Mouse (Mus musculus) liver, embryonic 12.5 days (tissue): ENCODE results near the gene Gm9922. TPM values are rescaled to one million over a fixed set of nuclear protein-coding genes. Genes with fewer than 3 reads are reported as not detected.

ENCODE experiments used
- ATAC-seq: fragments of 200-750 bp; cut with Nextera tagmentation; 2 replicates; pipeline ENCODE4 v1.8.0; 2017; ENCODE audit warnings: moderate number of reproducible peaks, mild to moderate bottlenecking, moderate library complexity
- H3K27ac ChIP-seq: fragments of 300-500 bp; sonication (generic); 2 replicates; pipeline ENCODE4 v1.5.1; 2016; ENCODE audit warnings: mild to moderate bottlenecking
- H3K27me3 ChIP-seq: fragments of 300-500 bp; sonication (generic); replicated peaks from 2 replicates; pipeline ENCODE4 v1.6.1; 2016; ENCODE audit warnings: mild to moderate bottlenecking, moderate library complexity
- H3K36me3 ChIP-seq: fragments of 300-500 bp; sonication (generic); 2 replicates; pipeline ENCODE4 v1.6.1; 2016; ENCODE audit warnings: mild to moderate bottlenecking, moderate library complexity
- H3K4me1 ChIP-seq: fragments of 300-500 bp; sonication (generic); 2 replicates; pipeline ENCODE4 v1.6.1; 2016
- H3K4me2 ChIP-seq: fragments of 300-500 bp; sonication (generic); 2 replicates; pipeline ENCODE4 v1.6.1; 2016; ENCODE audit warnings: mild to moderate bottlenecking, moderate library complexity
- H3K4me3 ChIP-seq: fragments of 300-500 bp; sonication (generic); 2 replicates; pipeline ENCODE4 v1.5.1; 2016; ENCODE audit warnings: mild to moderate bottlenecking, moderate library complexity
- H3K9ac ChIP-seq: fragments of 300-500 bp; sonication (generic); 2 replicates; pipeline ENCODE4 v1.6.1; 2016; ENCODE audit warnings: mild to moderate bottlenecking, moderate library complexity
- H3K9me3 ChIP-seq: fragments of 300-500 bp; sonication (generic); replicated peaks from 2 replicates; pipeline ENCODE4 v1.6.1; 2016; ENCODE audit warnings: mild to moderate bottlenecking, moderate library complexity
- WGBS: fragments of 180-500 bp; shearing (Covaris S2); methylation state at CpG from one replicate; pipeline ENCODE4 v1.1.7; 2016; ENCODE audit not compliant: insufficient replicate concordance; 5-methylcytosine and 5-hydroxymethylcytosine counted together
- polyA plus RNA-seq: library from polyadenylated mRNA; unstranded; fragments of >200 nt; fragmentation: Nextera tagmentation; extraction: Ambion mirVana; gene quantifications from 2 replicates; pipeline ENCODE4 v1.2.1, GENCODE M21; 2016

Gene Gm9922
- not detected in 2 replicates for polyA plus RNA-seq

DNA sequence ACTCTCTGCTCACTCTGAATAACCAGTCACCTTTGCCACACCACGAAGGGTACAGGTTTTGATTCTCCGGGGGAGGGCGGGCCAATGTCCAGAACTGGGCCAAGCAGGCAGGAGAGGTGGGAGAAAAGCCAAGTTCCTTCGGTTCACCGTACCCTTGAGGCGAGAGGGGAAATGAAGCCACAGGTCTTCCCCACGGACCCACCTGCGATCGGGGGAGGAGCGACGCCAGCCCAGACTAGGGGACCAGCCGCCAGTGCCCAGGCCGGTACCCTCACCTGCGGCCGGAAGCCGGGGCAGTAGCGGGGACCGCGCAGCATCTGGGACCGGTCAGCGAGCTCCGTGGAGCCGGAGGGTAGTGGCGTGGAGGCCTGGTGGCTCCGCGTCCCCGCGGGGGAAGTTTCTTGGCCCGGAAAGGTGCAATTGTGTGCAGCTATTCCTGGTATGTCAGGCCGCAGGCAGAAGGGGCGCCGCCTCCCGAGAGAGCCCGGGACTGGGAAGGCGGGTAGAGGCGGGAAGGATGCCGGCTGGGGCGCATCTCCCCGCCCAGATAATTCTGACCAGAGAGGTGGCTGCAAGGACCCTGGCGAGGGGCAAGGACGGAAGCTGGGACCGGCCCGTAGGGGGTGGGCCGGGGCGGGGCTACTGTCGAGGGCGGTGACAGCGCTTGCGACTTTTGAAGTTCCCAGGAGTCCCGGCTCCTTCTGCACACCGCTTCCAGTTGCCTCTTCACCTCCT lies at the start of gene Gm9922, which contains the start of gene Lmo7:
Gene Gm9922 (minus strand): TSS at position 578 of the 735 bp plus-strand sequence.
Gene Lmo7 (plus strand): TSS at position 721 of the 735 bp plus-strand sequence.
- Histone ChIP-seq H3K9me3 (no peaks in the 10 kb centered on the region), H3K9ac (peak within 1 kb of the TSS; percentile 35; the same call in 1 of the 2 replicates), H3K4me3 (peak within 1 kb of the TSS; percentile 58), H3K27ac (no peak within 1 kb of the TSS), H3K4me1 (peaks cover 14% of the 10 kb centered on the region), H3K36me3 (no peaks in the 10 kb centered on the region), H3K4me2 (peak within 1 kb of the TSS; percentile 87), H3K27me3 (peaks cover 56% of the 10 kb centered on the region)
- ATAC-seq, result peak; percentile 74
- under 1% methylated on average over 51 of the region's 51 CpGs for WGBS

DNA sequence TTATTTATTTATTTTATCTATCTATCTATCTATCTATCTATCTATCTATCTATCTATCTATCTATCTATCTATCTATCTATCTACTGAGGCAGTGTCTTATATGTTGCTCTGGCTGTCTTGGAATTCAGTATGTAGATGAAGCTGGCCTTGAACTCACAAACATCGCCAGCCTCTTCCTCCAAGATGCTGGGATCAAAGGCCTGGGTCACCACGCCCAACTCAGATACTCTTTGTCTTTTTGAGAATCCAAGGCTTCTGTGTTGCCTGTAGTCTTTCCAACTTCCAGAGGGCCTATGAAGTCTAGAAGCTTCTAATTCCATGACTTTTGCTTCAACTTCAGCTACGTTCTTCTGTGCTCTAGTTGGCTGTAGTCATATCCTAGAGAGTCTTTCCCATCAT lies 48.8 kb upstream of the Gm9922 start:
- Histone ChIP-seq H3K9me3 (no peaks in the 10 kb centered on the region), H3K9ac (no peak overlapping the region), H3K4me3 (no peak overlapping the region), H3K27ac (no peak overlapping the region), H3K4me1 (no peaks in the 10 kb centered on the region), H3K36me3 (no peaks in the 10 kb centered on the region), H3K27me3 (no peaks in the 10 kb centered on the region), H3K4me2 (no peak overlapping the region)
- 79% methylated on average over 3 of the region's 3 CpGs for WGBS
- ATAC-seq, result no peak

DNA sequence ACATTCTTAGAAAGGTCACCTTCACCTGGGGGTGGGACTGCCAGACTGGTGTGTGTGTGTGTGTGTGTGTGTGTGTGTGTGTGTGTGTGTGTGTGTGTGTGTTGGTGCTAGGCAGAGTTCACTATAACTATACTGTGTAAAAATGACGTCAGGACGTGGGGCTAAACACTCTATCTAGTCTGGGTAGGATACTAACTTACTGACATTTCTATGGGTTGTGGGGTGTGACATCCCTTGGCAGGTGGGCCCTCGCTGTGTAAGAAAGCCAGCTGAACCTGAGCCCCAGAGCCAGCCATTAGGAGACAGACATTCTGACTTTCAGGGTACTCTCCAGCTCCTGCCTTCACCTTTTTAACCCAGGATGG lies 47.5 kb upstream of the Gm9922 start:
- Histone ChIP-seq H3K9me3 (no peaks in the 10 kb centered on the region), H3K27me3 (no peaks in the 10 kb centered on the region), H3K27ac (no peak overlapping the region), H3K4me1 (no peaks in the 10 kb centered on the region), H3K9ac (no peak overlapping the region), H3K4me2 (no peak overlapping the region), H3K36me3 (no peaks in the 10 kb centered on the region), H3K4me3 (no peak overlapping the region)
- no peak for ATAC-seq
- WGBS, result 48% methylated on average over 3 of the region's 3 CpGs

DNA sequence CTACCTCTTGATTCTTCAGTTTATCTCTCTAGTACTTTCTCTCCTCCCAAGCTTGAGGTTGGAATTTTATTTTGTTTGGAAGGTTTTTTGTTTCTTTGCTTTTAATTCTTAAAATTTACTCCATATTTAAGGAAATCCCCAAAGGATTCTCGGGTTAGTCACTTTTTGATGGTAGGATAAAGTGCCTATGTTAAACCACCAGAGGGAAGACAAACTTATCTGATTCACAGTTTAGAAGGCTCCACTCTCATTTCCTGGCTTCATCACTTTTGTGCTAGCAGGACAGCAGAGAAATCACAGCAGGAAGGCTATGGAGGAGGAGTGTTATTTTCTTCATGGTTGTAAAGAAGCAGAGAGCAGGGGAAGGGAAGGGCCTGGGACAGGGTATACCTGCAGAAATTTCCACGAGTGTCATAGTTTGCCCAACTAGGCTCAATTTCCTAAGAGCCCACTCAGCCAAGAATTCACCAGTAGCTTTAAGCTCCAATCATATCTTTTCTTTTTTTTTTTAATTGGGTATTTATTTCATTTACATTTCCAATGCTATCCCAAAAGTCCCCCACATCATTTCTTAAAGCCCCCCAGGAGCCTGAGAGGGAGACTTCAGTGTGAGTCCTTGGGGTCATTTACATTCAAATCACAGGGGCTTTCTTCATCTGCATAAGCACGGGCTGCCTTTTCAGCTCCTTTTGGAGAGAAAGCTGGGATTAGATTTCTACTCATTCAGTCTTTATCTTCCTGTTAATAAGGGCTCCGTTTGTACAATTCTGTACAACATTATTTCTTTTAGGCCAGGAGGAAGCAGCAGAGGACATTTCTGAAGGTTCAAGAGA lies 46.9 kb upstream of the Gm9922 start:
- Histone ChIP-seq H3K9ac (no peak overlapping the region), H3K4me1 (no peaks in the 10 kb centered on the region), H3K27ac (no peak overlapping the region), H3K9me3 (no peaks in the 10 kb centered on the region), H3K4me2 (no peak overlapping the region), H3K36me3 (no peaks in the 10 kb centered on the region), H3K27me3 (no peaks in the 10 kb centered on the region), H3K4me3 (no peak overlapping the region)
- 23% methylated on average over 4 of the region's 4 CpGs for WGBS
- no peak for ATAC-seq

DNA sequence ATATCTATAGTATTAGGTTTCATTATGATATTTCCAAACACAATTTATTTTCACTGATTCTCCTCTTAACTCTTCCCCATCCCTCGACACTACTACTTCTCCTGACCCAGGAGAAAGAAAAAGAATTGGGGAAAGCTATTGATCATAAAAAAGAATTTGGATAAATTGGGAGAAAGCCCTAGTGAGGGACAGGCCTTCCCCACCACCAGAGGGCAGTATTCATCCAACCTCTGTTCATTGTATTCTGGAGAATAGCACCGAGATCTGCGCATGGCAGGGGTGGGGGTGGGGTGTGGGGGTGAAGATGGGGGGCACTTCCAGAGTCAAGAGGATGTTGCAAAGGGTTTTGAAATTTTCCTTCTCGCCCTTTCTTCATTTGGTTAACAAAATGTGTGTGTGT lies 45.0 kb upstream of the Gm9922 start:
- WGBS, result 37% methylated on average over 4 of the region's 4 CpGs

DNA sequence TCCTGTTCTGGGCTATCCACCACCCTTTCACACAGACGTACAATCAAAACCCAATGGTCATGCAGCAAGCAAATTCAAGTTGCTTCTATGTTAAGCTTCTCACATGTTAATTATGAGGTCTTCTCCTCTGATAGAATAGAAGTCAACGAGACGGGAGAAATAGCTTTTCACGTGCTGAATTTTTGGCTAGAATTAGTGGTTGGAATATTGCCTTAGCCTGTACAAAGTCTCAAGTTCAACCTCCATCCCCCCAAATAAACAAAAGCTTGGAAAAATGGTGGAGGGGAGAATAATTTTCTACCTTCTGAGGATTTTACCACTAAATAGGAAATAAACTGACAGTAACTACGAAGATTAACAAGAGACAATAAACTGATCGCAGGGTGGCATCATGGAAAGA lies 42.1 kb upstream of the Gm9922 start:
- Histone ChIP-seq H3K27ac (no peak overlapping the region), H3K4me2 (no peak overlapping the region), H3K36me3 (no peaks in the 10 kb centered on the region), H3K9me3 (no peaks in the 10 kb centered on the region), H3K4me3 (no peak overlapping the region), H3K27me3 (no peaks in the 10 kb centered on the region), H3K4me1 (no peaks in the 10 kb centered on the region), H3K9ac (no peak overlapping the region)
- ATAC-seq, result no peak
- WGBS, result 71% methylated on average over 6 of the region's 6 CpGs

More for the DNA sequence above, 45.0 kb upstream of the Gm9922 start:
- no peaks in the 10 kb centered on the region for H3K36me3 ChIP-seq
- H3K4me2 ChIP-seq, result no peak overlapping the region
- no peaks in the 10 kb centered on the region for H3K9me3 ChIP-seq
- H3K27me3 ChIP-seq, result no peaks in the 10 kb centered on the region
- no peak for ATAC-seq
- no peak overlapping the region for H3K27ac ChIP-seq
- H3K4me3 ChIP-seq, result no peak overlapping the region
- no peaks in the 10 kb centered on the region for H3K4me1 ChIP-seq
- no peak overlapping the region for H3K9ac ChIP-seq

DNA sequence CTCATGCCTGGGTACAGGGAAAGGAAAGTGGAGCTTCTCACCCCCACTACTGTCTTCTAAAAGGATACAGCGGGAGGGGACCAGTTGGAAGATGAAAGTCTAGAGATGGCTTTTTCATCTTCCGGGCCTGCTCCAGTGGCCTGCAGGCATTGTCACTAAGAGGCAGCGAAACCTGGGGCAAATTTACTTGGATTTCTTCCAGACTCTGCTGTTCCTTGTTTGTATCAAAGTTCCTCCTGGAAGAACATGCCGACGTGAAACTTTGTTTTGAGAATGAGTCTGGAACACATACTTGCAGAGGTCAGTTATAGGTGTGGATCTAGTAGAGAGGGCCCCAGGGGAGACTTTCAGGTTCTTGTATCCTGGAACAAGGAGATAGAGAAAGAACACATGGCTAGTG lies 41.7 kb upstream of the Gm9922 start:
- Histone ChIP-seq H3K27me3 (no peaks in the 10 kb centered on the region), H3K9me3 (no peaks in the 10 kb centered on the region), H3K4me3 (no peak overlapping the region), H3K4me2 (no peak overlapping the region), H3K36me3 (no peaks in the 10 kb centered on the region), H3K9ac (no peak overlapping the region), H3K4me1 (no peaks in the 10 kb centered on the region), H3K27ac (no peak overlapping the region)
- no peak for ATAC-seq
- 76% methylated on average over 5 of the region's 5 CpGs for WGBS

DNA sequence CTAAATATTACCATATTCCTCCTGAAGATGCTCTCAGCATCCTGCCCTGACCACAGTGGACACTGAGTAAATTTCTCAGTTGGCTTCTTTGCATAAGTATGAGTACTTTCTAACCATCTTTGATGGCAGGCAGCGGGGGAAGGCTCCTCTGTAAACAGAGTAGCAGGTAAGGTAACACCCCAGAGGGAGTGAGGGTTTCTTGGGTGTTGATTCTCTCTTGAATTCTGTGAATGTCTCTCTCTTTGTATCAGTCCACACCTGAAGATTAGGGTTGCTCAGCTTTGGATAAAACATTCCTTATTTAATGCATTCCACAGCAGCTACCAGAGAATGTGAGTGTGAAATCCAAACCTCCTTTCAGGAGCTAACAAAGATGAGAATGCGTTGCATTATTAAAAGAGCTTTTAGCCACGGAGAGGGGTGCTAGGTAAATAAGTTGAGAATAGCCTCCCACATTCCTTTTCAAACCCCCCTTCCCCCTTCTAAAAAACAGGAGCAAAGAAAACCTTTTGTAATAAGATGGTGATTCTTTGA lies 34.2 kb upstream of the Gm9922 start:
- no peak for ATAC-seq
- H3K4me3 ChIP-seq, result no peak overlapping the region
- no peaks in the 10 kb centered on the region for H3K27me3 ChIP-seq
- no peak overlapping the region for H3K27ac ChIP-seq
- H3K9ac ChIP-seq, result no peak overlapping the region
- 20% methylated on average over 3 of the region's 3 CpGs for WGBS
- no peak overlapping the region for H3K4me2 ChIP-seq
- H3K4me1 ChIP-seq, result no peaks in the 10 kb centered on the region
- H3K9me3 ChIP-seq, result no peaks in the 10 kb centered on the region
- no peaks in the 10 kb centered on the region for H3K36me3 ChIP-seq

DNA sequence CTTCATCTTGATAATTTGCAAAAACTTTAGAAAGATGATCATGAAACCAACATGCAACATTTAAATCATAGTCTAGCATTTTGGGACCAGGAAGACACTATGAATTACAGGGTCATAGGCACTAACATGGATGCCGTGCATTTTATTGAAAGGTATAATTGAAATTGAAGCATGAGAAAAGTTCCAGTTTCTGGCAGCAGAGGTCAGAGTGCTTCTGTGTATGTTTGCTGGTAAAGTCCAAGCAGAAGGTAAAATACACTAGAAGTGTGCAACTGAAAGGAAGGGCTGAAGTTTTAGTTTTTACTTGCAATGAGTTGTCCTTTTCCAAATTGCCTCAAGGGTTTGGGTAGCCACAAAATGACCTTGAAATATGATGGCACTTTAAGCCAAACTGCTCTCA lies 32.7 kb upstream of the Gm9922 start:
- WGBS, result 67% methylated on average over 1 of the region's 1 CpGs
- no peak overlapping the region for H3K4me3 ChIP-seq
- no peak for ATAC-seq

DNA sequence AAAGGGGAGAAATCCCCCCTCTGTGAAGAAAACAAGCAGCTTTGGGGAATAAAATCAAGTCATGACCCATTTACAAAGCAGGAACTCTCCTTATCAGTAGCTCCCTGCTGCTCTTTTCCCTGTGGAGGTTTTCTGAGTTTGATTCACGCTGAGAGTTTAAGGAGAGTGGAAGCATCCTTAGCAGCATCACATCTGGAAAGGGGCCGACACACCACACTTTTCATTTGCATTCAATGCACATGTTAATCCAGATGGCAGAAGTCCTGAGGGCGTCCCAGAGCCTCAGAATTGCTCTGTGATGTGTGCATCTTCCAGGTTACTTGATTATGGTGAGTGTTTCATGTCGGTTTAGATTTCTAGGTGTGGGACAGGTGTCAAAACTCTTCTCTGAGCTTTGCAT lies 25.8 kb upstream of the Gm9922 start:
- ATAC-seq, result no peak

More for the DNA sequence above, 32.7 kb upstream of the Gm9922 start:
- no peak overlapping the region for H3K4me2 ChIP-seq
- H3K9ac ChIP-seq, result no peak overlapping the region
- H3K27me3 ChIP-seq, result no peaks in the 10 kb centered on the region
- no peaks in the 10 kb centered on the region for H3K9me3 ChIP-seq
- H3K4me1 ChIP-seq, result no peaks in the 10 kb centered on the region
- no peak overlapping the region for H3K27ac ChIP-seq
- H3K36me3 ChIP-seq, result no peaks in the 10 kb centered on the region

DNA sequence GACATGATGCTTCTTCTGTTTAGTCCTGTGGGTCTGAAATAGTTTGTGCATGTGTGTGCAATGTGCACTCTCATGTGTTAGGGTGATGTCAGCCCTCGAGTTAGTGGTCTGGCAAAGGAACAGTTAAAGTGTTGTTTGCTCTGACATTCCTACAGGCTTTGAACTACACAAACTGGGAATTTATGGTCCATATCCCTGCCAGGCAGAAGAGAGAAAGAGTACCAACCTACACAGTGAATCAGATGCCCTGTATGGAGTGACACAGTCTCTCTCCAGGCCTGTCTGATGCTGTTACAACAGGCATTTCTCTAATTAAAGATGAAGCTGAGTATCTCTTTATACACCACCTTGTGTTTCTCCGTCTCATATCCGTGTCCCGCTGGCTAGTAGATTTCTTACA lies 21.3 kb upstream of the Gm9922 start:
- Histone ChIP-seq H3K9me3 (no peaks in the 10 kb centered on the region), H3K4me1 (no peaks in the 10 kb centered on the region), H3K4me2 (no peak overlapping the region), H3K9ac (no peak overlapping the region), H3K27ac (no peak overlapping the region), H3K36me3 (no peaks in the 10 kb centered on the region), H3K27me3 (no peaks in the 10 kb centered on the region), H3K4me3 (no peak overlapping the region)
- ATAC-seq, result no peak
- 69% methylated on average over 4 of the region's 4 CpGs for WGBS

More for the DNA sequence above, 25.8 kb upstream of the Gm9922 start:
- Histone ChIP-seq H3K27ac (no peak overlapping the region), H3K9me3 (no peaks in the 10 kb centered on the region), H3K36me3 (no peaks in the 10 kb centered on the region), H3K4me3 (no peak overlapping the region), H3K4me1 (no peaks in the 10 kb centered on the region), H3K9ac (no peak overlapping the region), H3K27me3 (no peaks in the 10 kb centered on the region), H3K4me2 (no peak overlapping the region)
- 39% methylated on average over 4 of the region's 4 CpGs for WGBS

DNA sequence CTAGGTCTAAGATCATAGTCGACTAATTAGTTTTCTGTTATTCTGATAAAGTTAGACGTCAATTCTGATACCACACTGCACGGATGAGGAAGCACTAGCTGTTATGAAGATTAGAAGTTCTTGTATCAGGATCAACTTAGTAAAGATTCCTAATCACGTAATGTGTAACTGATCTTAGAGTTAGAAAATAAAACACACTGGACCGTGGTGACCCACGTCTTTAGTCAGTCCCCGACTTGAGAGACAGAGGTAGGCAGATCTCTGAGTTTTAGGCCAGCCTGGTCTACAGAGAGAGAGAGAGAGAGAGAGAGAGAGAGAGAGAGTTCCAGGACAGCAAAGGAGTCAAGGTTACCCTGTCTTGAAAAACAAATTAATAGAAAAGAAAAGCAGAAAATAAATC lies 18.8 kb upstream of the Gm9922 start:
- Histone ChIP-seq H3K9ac (no peak overlapping the region), H3K9me3 (no peaks in the 10 kb centered on the region), H3K36me3 (no peaks in the 10 kb centered on the region), H3K4me2 (no peak overlapping the region), H3K4me1 (no peaks in the 10 kb centered on the region), H3K27me3 (no peaks in the 10 kb centered on the region), H3K27ac (no peak overlapping the region), H3K4me3 (no peak overlapping the region)
- ATAC-seq, result no peak
- WGBS, result 69% methylated on average over 7 of the region's 7 CpGs
